Mouse (Mus musculus) heart, embryonic 13.5 days (tissue): ENCODE results near the gene Elovl7. TPM values are rescaled to one million over a fixed set of nuclear protein-coding genes. Genes with fewer than 3 reads are reported as not detected.

Experiments
- ATAC-seq: fragments of 200-750 bp; cut with Nextera tagmentation; 2 replicates; pipeline ENCODE4 v1.8.0; 2017; ENCODE audit warnings: moderate TSS enrichment; ENCODE audit not compliant: insufficient number of reproducible peaks, low FRiP score, low TSS enrichment; ENCODE audit errors: extremely low read depth
- H3K27ac ChIP-seq: fragments of 300-500 bp; sonication (generic); replicated peaks from 2 replicates; pipeline ENCODE4 v1.5.1; 2015; ENCODE audit warnings: moderate library complexity, mild to moderate bottlenecking, inconsistent platforms
- H3K27me3 ChIP-seq: fragments of 300-500 bp; sonication (generic); replicated peaks from 2 replicates; pipeline ENCODE4 v1.6.1; 2015; ENCODE audit warnings: mild to moderate bottlenecking, inconsistent platforms
- H3K36me3 ChIP-seq: fragments of 300-500 bp; sonication (generic); 2 replicates; pipeline ENCODE4 v1.6.1; 2015; ENCODE audit warnings: mild to moderate bottlenecking, inconsistent platforms
- H3K4me1 ChIP-seq: fragments of 300-500 bp; sonication (generic); 2 replicates; pipeline ENCODE4 v1.6.1; 2015; ENCODE audit warnings: inconsistent platforms
- H3K4me2 ChIP-seq: fragments of 300-500 bp; sonication (generic); 2 replicates; pipeline ENCODE4 v1.6.1; 2015; ENCODE audit warnings: inconsistent platforms, mild to moderate bottlenecking, moderate library complexity
- H3K4me3 ChIP-seq: fragments of 300-500 bp; sonication (generic); 2 replicates; pipeline ENCODE4 v1.5.1; 2015; ENCODE audit warnings: moderate library complexity, mild to moderate bottlenecking, inconsistent platforms
- H3K9ac ChIP-seq: fragments of 300-500 bp; sonication (generic); 2 replicates; pipeline ENCODE4 v1.6.1; 2015; ENCODE audit warnings: inconsistent platforms, mild to moderate bottlenecking, moderate library complexity
- H3K9me3 ChIP-seq: fragments of 300-500 bp; sonication (generic); 2 replicates; pipeline ENCODE4 v1.6.1; 2016; ENCODE audit warnings: inconsistent platforms
- WGBS: fragments of 180-500 bp; shearing (Covaris S2); methylation state at CpG from one replicate; pipeline ENCODE4 v1.1.7; 2015; ENCODE audit warnings: mixed read lengths; 5-methylcytosine and 5-hydroxymethylcytosine counted together
- polyA plus RNA-seq: library from polyadenylated mRNA; unstranded; fragments of >200 nt; fragmentation: Nextera tagmentation; extraction: Ambion mirVana; gene quantifications from 2 replicates; pipeline ENCODE4 v1.2.1, GENCODE M21; 2015

Gene Elovl7
- polyA plus RNA-seq, 1 experiment from 2014 or later, result 2.4 TPM

DNA sequence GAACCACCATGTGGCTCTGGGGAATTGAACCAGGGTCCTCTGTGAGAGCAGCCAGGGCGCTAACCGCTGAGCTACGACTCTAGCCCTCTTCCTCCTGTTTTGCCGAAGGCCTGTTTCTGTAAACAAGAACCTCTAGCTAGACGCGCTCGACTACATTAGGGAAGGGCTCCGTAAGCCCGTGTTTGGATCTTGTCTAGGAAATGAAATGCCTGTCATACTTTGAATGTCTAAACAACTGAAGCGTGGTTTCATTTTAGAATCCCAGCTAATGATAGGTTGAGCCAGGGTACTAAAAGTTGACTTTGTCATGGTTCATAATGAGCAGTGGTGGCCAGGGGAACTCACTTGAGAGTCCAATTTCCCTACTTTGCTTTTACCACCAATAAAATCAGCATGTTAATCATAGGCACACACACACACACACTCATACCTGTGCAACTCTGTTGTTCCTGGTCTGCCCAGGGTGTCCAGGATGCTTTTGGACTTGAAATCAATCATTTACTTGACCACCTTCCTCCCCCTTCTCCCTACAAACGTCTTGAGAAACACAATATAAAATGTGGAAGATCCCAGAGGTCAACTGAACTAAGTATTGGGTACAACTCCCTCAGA lies 31.0 kb downstream of the Elovl7 start:
- WGBS, result 63% methylated on average over 11 of the region's 11 CpGs
- no peak overlapping the region for H3K27ac ChIP-seq
- no peak overlapping the region for H3K9ac ChIP-seq
- no peaks in the 10 kb centered on the region for H3K9me3 ChIP-seq
- no peaks in the 10 kb centered on the region for H3K4me1 ChIP-seq
- H3K4me3 ChIP-seq, result no peak overlapping the region
- no peak overlapping the region for H3K4me2 ChIP-seq
- no peaks in the 10 kb centered on the region for H3K27me3 ChIP-seq
- no peak for ATAC-seq
- H3K36me3 ChIP-seq, result no peaks in the 10 kb centered on the region

- Histone ChIP-seq H3K9me3 (no peaks in the 10 kb centered on the region), H3K36me3 (no peaks in the 10 kb centered on the region), H3K4me1 (no peaks in the 10 kb centered on the region), H3K9ac (no peak overlapping the region), H3K4me3 (no peak overlapping the region), H3K27me3 (0 out of 2 replicates have a peak, but pooled peaks cover 4% of the 10 kb centered on the region), H3K27ac (no peak overlapping the region), H3K4me2 (no peak overlapping the region)
- no peak for ATAC-seq
- WGBS, result 77% methylated on average over 5 of the region's 5 CpGs
These were observed 36.9 kb downstream of the Elovl7 start for GRCm38 (mm10) chr13:108251106-108251505.

- Histone ChIP-seq H3K4me2 (no peak overlapping the region), H3K4me3 (no peak overlapping the region), H3K36me3 (no peaks in the 10 kb centered on the region), H3K9me3 (no peaks in the 10 kb centered on the region), H3K27me3 (0 out of 2 replicates have a peak, but pooled peaks cover 4% of the 10 kb centered on the region), H3K4me1 (no peaks in the 10 kb centered on the region), H3K9ac (no peak overlapping the region), H3K27ac (no peak overlapping the region)
- whole genome bisulfite sequencing, result 74% methylated on average over 5 of the region's 5 CpGs
- no peak for ATAC-seq
These were observed 39.8 kb downstream of the Elovl7 start for GRCm38 (mm10) chr13:108253977-108254376.

- ATAC-seq, result no peak
- Histone ChIP-seq H3K27me3 (peaks cover 21% of the 10 kb centered on the region), H3K4me3 (no peak overlapping the region), H3K27ac (no peak overlapping the region), H3K9me3 (no peaks in the 10 kb centered on the region), H3K4me2 (no peak overlapping the region), H3K4me1 (peaks cover 4% of the 10 kb centered on the region; the same call in 1 of the 2 replicates), H3K9ac (no peak overlapping the region), H3K36me3 (no peaks in the 10 kb centered on the region)
- 51% methylated on average over 8 of the region's 8 CpGs for WGBS
These were observed 48.8 kb downstream of the Elovl7 start for GRCm38 (mm10) chr13:108263042-108263441.

- Histone ChIP-seq H3K4me3 (no peak overlapping the region), H3K4me1 (peaks cover 4% of the 10 kb centered on the region; the same call in 1 of the 2 replicates)
- WGBS, result 79% methylated on average over 4 of the region's 4 CpGs
These were observed 51.2 kb downstream of the Elovl7 start for GRCm38 (mm10) chr13:108265394-108265793.

GRCm38 (mm10) chr13:108267841-108268634 lies 53.8 kb downstream of the Elovl7 start:
- Histone ChIP-seq H3K4me3 (no peak overlapping the region), H3K27me3 (peaks cover 28% of the 10 kb centered on the region), H3K9me3 (no peaks in the 10 kb centered on the region), H3K27ac (no peak overlapping the region), H3K36me3 (no peaks in the 10 kb centered on the region), H3K9ac (no peak overlapping the region), H3K4me2 (no peak overlapping the region), H3K4me1 (peaks cover 11% of the 10 kb centered on the region)
- 59% methylated on average over 9 of the region's 9 CpGs for WGBS
- ATAC-seq, result no peak

More at GRCm38 (mm10) chr13:108265394-108265793, 51.2 kb downstream of the Elovl7 start:
- Histone ChIP-seq H3K9me3 (no peaks in the 10 kb centered on the region), H3K27me3 (peaks cover 29% of the 10 kb centered on the region), H3K36me3 (no peaks in the 10 kb centered on the region), H3K4me2 (no peak overlapping the region), H3K9ac (no peak overlapping the region), H3K27ac (no peak overlapping the region)
- ATAC-seq, result no peak

DNA sequence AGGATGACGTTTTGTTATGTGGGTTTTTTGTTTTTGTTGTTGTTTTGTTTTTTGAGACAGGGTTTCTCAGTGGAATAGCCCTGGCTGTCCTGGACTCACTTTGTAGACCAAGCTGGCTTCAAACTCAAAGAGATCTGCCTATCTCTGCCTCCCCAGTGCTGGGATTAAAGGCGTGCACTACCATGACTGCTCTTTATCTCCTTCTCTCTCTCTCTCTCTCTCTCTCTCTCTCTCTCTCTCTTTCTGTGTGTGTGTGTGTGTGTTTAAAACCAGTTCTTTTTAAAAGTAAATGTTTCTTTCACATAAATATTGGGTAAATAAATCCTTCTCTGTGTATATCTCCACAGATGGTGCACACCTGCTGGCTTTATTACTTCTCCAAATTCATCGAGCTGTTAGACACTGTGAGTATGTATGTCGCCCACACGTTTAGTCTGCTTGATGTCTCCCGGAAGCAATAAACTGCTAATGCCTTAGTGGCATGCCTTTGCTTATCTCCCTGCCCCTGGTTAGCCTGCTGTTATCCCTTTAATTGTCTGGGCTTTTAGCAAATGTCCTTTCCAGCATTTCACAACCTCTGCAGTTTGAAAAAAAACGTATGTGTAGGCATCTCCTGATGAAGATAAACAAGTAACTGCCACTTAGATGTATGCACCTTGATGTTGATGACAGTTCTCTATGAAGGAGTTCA lies 57.4 kb downstream of the Elovl7 start:
- no peak overlapping the region for H3K4me3 ChIP-seq
- no peaks in the 10 kb centered on the region for H3K36me3 ChIP-seq

GRCm38 (mm10) chr13:108272332-108272731 lies 58.1 kb downstream of the Elovl7 start:
- H3K9ac ChIP-seq, result no peak overlapping the region
- H3K9me3 ChIP-seq, result no peaks in the 10 kb centered on the region
- H3K4me3 ChIP-seq, result no peak overlapping the region
- 52% methylated on average over 8 of the region's 8 CpGs for WGBS
- ATAC-seq, result no peak
- peaks cover 17% of the 10 kb centered on the region for H3K27me3 ChIP-seq
- H3K27ac ChIP-seq, result no peak overlapping the region
- H3K4me2 ChIP-seq, result no peak overlapping the region
- H3K4me1 ChIP-seq, result peaks cover 8% of the 10 kb centered on the region; the same call in 1 of the 2 replicates
- H3K36me3 ChIP-seq, result no peaks in the 10 kb centered on the region

More for the DNA sequence above, 57.4 kb downstream of the Elovl7 start:
- Histone ChIP-seq H3K27ac (no peak overlapping the region), H3K27me3 (peaks cover 24% of the 10 kb centered on the region), H3K9me3 (no peaks in the 10 kb centered on the region), H3K4me1 (peaks cover 8% of the 10 kb centered on the region; the same call in 1 of the 2 replicates), H3K9ac (no peak overlapping the region), H3K4me2 (no peak overlapping the region)
- WGBS, result 41% methylated on average over 7 of the region's 7 CpGs
- ATAC-seq, result no peak

GRCm38 (mm10) chr13:108273034-108273433 lies 58.8 kb downstream of the Elovl7 start:
- Histone ChIP-seq H3K4me2 (no peak overlapping the region), H3K27me3 (peaks cover 17% of the 10 kb centered on the region), H3K9me3 (no peaks in the 10 kb centered on the region), H3K9ac (no peak overlapping the region), H3K4me1 (peaks cover 8% of the 10 kb centered on the region; the same call in 1 of the 2 replicates), H3K27ac (no peak overlapping the region), H3K36me3 (no peaks in the 10 kb centered on the region), H3K4me3 (no peak overlapping the region)
- WGBS, result 53% methylated on average over 15 of the region's 15 CpGs
- no peak for ATAC-seq

GRCm38 (mm10) chr13:108273456-108273855 lies 59.3 kb downstream of the Elovl7 start:
- no peaks in the 10 kb centered on the region for H3K9me3 ChIP-seq
- 47% methylated on average over 5 of the region's 5 CpGs for WGBS
- peaks cover 17% of the 10 kb centered on the region for H3K27me3 ChIP-seq
- no peak overlapping the region for H3K9ac ChIP-seq
- no peaks in the 10 kb centered on the region for H3K36me3 ChIP-seq
- no peak for ATAC-seq
- no peak overlapping the region for H3K27ac ChIP-seq
- no peak overlapping the region for H3K4me3 ChIP-seq
- peaks cover 9% of the 10 kb centered on the region for H3K4me1 ChIP-seq
- H3K4me2 ChIP-seq, result no peak overlapping the region

GRCm38 (mm10) chr13:108276561-108276960 lies 62.4 kb downstream of the Elovl7 start:
- Histone ChIP-seq H3K4me2 (no peak overlapping the region), H3K9ac (no peak overlapping the region), H3K4me3 (no peak overlapping the region), H3K9me3 (no peaks in the 10 kb centered on the region), H3K27me3 (peaks cover 22% of the 10 kb centered on the region), H3K36me3 (no peaks in the 10 kb centered on the region), H3K27ac (no peak overlapping the region), H3K4me1 (peaks cover 14% of the 10 kb centered on the region)
- ATAC-seq, result no peak
- 67% methylated on average over 1 of the region's 1 CpGs for WGBS
